Mouse (Mus musculus): Measurements from ENCODE around the gene Klc2.

DNA sequence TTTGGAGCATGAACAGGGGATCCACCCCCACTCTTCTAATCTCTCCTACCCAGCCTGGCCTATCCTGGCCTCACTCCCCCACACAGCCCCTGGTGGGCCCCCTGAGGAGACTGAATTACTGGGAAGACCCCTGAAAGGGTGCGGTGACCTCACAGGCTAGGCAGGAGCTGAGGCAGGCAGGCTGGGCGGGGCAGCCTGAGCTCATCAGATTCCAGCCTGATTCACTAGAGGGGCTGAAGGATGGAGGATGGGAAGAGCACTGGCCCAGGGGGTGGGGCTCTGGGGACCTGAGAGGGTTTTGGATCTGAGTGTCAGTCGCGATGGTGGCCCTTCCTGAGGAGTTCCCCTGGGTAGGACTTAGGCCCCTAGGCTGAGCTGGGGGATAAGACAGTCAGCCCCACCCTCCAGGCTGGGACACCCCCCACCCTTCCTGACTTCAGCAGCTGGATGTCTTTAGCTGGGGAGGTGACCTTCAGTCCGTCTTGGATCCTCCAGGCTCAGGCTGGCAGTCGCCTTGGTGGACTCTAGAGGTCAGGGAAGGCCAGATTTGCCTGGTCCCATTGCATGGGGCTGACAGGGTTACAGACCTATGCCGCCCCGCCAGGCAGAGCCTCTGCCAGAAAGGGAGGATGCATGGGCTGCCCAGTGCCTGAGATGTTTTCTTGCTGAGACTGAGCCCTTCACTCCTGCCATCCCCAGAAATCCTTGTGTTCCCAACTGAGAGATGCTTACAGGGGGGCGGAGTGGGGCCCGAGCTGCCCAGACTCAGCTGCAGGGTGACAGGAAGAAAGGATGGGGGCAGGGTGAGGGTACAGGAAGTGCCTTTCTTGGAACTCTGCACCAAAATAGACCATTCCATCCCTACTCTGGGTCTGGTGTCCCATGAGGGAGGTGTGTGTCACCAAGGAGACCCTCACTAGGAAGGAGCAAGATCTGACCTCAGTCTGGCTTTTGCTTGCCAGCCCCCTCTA, 59.3 kb downstream of the Klc2 start:
- TF ChIP-seq CTCF (IDR thresholded peaks at IDR 0.05; ENCODE audit: extremely low read depth, insufficient read depth, low read length) = no peak
- no peak for TF ChIP-seq POLR2A (IDR thresholded peaks at IDR 0.05; ENCODE audit: extremely low read depth, insufficient read depth, low read length)

Measured in cortical plate, adult 2 months (tissue).